Mouse (Mus musculus) testis, postnatal 14 days (tissue): ENCODE measurements at regions not wholly inside any gene's neighbourhood (a gene's known extent, or its start where the extent isn't known, plus 50 kb on each side); places are given as distances from the start of the nearest gene placed in this dataset.
A peak's percentile ranks its signal among the peaks of the same experiment; 100 is the strongest.
"Not testable (repeated sequence)": the region's sequence is repeated elsewhere in the genome, so short reads cannot be mapped to it uniquely, and the experiment has no call there.

Experiments used
- DNase-seq: peaks from one replicate; pipeline ENCODE4 v3.0.0; 2021; ENCODE audit warnings: low spot score

- not testable (repeated sequence) for DNase-seq
Observed at GRCm38 (mm10) chr1:141066830-141067229, 820.9 kb downstream of the Kcnt2 start.

- DNase-seq: peak; percentile 27
Observed at GRCm38 (mm10) chr1:141097575-141097974, 851.6 kb downstream of the Kcnt2 start.

GRCm38 (mm10) chr1:141102546-141102945 lies 856.6 kb downstream of the Kcnt2 start:
- no peak for DNase-seq

- DNase-seq: peak; percentile 4
Observed at GRCm38 (mm10) chr1:141104034-141104433, 858.1 kb downstream of the Kcnt2 start.

- no peak for DNase-seq
Observed at GRCm38 (mm10) chr1:141104633-141105032, 858.7 kb downstream of the Kcnt2 start.

GRCm38 (mm10) chr1:141136771-141137541 lies 891.0 kb downstream of the Kcnt2 start:
- DNase-seq: no peak

- not testable (repeated sequence) for DNase-seq
Observed at GRCm38 (mm10) chr1:141140157-141140556, 894.2 kb downstream of the Kcnt2 start.

- no peak for DNase-seq
Observed at GRCm38 (mm10) chr1:141145759-141146158, 899.8 kb downstream of the Kcnt2 start.

GRCm38 (mm10) chr1:141149899-141150298 lies 903.9 kb downstream of the Kcnt2 start:
- no peak for DNase-seq

GRCm38 (mm10) chr1:141154572-141154971 lies 908.6 kb downstream of the Kcnt2 start:
- no peak for DNase-seq

GRCm38 (mm10) chr1:141161772-141162171 lies 915.8 kb downstream of the Kcnt2 start:
- no peak for DNase-seq
